Mouse (Mus musculus) hindbrain, embryonic 16.5 days (tissue): ENCODE data around the gene Kcnc3. TPM values are rescaled to one million over a fixed set of nuclear protein-coding genes. Genes with fewer than 3 reads are reported as not detected.

Experiments
- ATAC-seq: fragments of 200-750 bp; cut with Nextera tagmentation; 2 replicates; pipeline ENCODE4 v1.8.0; 2017; ENCODE audit warnings: moderate TSS enrichment, moderate library complexity
- H3K27ac ChIP-seq: fragments of 300-500 bp; sonication (generic); 2 replicates; pipeline ENCODE4 v1.5.1; 2014; ENCODE audit warnings: low read depth, mild to moderate bottlenecking, control low read depth, low read length, moderate library complexity
- H3K27me3 ChIP-seq: fragments of 300-500 bp; sonication (generic); replicated peaks from 2 replicates; pipeline ENCODE4 v1.6.1; 2014; ENCODE audit warnings: low read length; ENCODE audit not compliant: control insufficient read depth, insufficient read depth
- H3K36me3 ChIP-seq: fragments of 300-500 bp; sonication (generic); 2 replicates; pipeline ENCODE4 v1.6.1; 2014; ENCODE audit warnings: mild to moderate bottlenecking, low read length, moderate library complexity, mixed read lengths; ENCODE audit not compliant: control insufficient read depth, insufficient read depth
- H3K4me1 ChIP-seq: fragments of 300-500 bp; sonication (generic); 2 replicates; pipeline ENCODE4 v1.6.1; 2014; ENCODE audit warnings: low read depth, low read length; ENCODE audit not compliant: control insufficient read depth, insufficient read depth
- H3K4me2 ChIP-seq: fragments of 300-500 bp; sonication (generic); 2 replicates; pipeline ENCODE4 v1.6.1; 2014; ENCODE audit warnings: mild to moderate bottlenecking, low read length, control low read depth, moderate library complexity
- H3K4me3 ChIP-seq: fragments of 300-500 bp; sonication (generic); 2 replicates; pipeline ENCODE4 v1.5.1; 2014; ENCODE audit warnings: mild to moderate bottlenecking, low read length, control low read depth, moderate library complexity
- H3K9ac ChIP-seq: fragments of 300-500 bp; sonication (generic); 2 replicates; pipeline ENCODE4 v1.6.1; 2014; ENCODE audit warnings: low read depth, mild to moderate bottlenecking, control low read depth, low read length, moderate library complexity
- H3K9me3 ChIP-seq: fragments of 300-500 bp; sonication (generic); 2 replicates; pipeline ENCODE4 v1.6.1; 2014; ENCODE audit warnings: mild to moderate bottlenecking, low read length, moderate library complexity; ENCODE audit not compliant: control insufficient read depth
- WGBS: fragments of 180-500 bp; shearing (Covaris S2); extraction: QIAGEN DNeasy Blood & Tissue Kit; methylation state at CpG from one replicate; pipeline ENCODE4 v1.1.7; 2014; 5-methylcytosine and 5-hydroxymethylcytosine counted together
- polyA plus RNA-seq: library from polyadenylated mRNA; unstranded; fragments of >200 nt; fragmentation: Nextera tagmentation; extraction: Ambion mirVana; gene quantifications from 2 replicates; pipeline ENCODE4 v1.2.1, GENCODE M21; 2015

Gene Kcnc3
- polyA plus RNA-seq, 1 experiment from 2014 or later: 8.5 TPM

GRCm38 (mm10) chr7:44624828-44625227 lies 34.4 kb downstream of the Kcnc3 start:
- no peak for ATAC-seq
- H3K4me1 ChIP-seq: no peaks in the 10 kb centered on the region
- no peaks in the 10 kb centered on the region; the same call in 1 of the 2 replicates for H3K27me3 ChIP-seq
- no peak overlapping the region for H3K4me2 ChIP-seq
- H3K4me3 ChIP-seq: no peak overlapping the region
- H3K9ac ChIP-seq: no peak overlapping the region
- peaks cover 7% of the 10 kb centered on the region; the same call in 1 of the 2 replicates for H3K9me3 ChIP-seq
- H3K27ac ChIP-seq: no peak overlapping the region
- H3K36me3 ChIP-seq: no peaks in the 10 kb centered on the region
- 71% methylated on average over 14 of the region's 14 CpGs for WGBS

DNA sequence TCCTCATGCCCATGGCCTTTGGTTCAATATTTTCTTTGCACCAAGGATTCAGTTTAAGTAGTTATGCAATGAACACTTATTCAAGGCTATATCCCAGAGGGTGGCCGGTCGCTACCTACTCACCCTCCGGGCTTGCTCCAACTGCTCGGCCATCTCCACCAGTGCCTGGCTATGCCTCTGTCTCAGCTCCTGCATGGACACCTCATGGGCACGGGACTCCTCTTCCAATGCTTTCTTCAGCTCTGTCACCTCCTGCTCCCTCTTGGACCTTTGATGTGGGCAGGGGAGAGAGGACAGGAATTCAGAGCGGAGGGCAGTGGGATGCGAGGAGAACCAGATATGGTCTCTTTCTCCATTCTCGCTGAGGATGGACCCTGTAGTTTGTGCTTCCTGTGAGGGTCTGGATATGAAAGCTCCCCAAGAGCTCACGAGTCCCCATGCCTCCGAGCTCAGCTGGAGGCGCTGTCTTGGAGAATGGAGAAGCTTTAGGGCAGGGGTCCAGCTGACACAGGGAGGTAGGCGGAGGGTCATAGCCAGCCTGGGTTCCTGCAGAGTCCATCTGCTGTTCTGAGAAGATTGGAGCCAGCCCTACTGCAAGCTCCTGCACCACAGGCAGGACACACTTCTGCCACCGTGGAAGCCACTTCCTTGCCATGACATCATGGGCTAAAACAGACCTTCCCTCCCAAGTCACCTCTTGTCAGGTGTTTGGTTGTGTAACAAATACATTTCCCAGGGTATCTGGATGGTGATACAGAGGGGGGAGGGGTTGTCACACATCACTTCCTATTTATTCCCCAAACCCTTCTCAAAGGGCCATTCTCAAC lies 35.0 kb downstream of the Kcnc3 start:
- no peaks in the 10 kb centered on the region for H3K36me3 ChIP-seq
- no peaks in the 10 kb centered on the region for H3K4me1 ChIP-seq
- no peak for ATAC-seq
- no peak overlapping the region for H3K4me3 ChIP-seq
- H3K4me2 ChIP-seq: no peak overlapping the region
- 86% methylated on average over 13 of the region's 13 CpGs for WGBS
- H3K9ac ChIP-seq: no peak overlapping the region
- H3K27ac ChIP-seq: no peak overlapping the region
- no peaks in the 10 kb centered on the region; the same call in 1 of the 2 replicates for H3K27me3 ChIP-seq
- 0 out of 2 replicates have a peak, but pooled peaks cover 4% of the 10 kb centered on the region for H3K9me3 ChIP-seq

- Histone ChIP-seq H3K36me3 (no peaks in the 10 kb centered on the region), H3K4me3 (no peak overlapping the region), H3K27me3 (no peaks in the 10 kb centered on the region; the same call in 1 of the 2 replicates), H3K27ac (no peak overlapping the region), H3K4me2 (no peak overlapping the region), H3K4me1 (no peaks in the 10 kb centered on the region), H3K9ac (no peak overlapping the region), H3K9me3 (0 out of 2 replicates have a peak, but pooled peaks cover 4% of the 10 kb centered on the region)
- no peak for ATAC-seq
- WGBS: 70% methylated on average over 1 of the region's 1 CpGs
These were observed 35.6 kb downstream of the Kcnc3 start for GRCm38 (mm10) chr7:44626068-44626385.

- Histone ChIP-seq H3K9me3 (0 out of 2 replicates have a peak, but pooled peaks cover 4% of the 10 kb centered on the region), H3K4me2 (no peak overlapping the region), H3K36me3 (no peaks in the 10 kb centered on the region), H3K27ac (no peak overlapping the region), H3K27me3 (no peaks in the 10 kb centered on the region; the same call in 1 of the 2 replicates), H3K9ac (no peak overlapping the region), H3K4me1 (no peaks in the 10 kb centered on the region), H3K4me3 (no peak overlapping the region)
- 87% methylated on average over 13 of the region's 13 CpGs for WGBS
- no peak for ATAC-seq
These were observed 36.5 kb downstream of the Kcnc3 start for GRCm38 (mm10) chr7:44626966-44627365.

DNA sequence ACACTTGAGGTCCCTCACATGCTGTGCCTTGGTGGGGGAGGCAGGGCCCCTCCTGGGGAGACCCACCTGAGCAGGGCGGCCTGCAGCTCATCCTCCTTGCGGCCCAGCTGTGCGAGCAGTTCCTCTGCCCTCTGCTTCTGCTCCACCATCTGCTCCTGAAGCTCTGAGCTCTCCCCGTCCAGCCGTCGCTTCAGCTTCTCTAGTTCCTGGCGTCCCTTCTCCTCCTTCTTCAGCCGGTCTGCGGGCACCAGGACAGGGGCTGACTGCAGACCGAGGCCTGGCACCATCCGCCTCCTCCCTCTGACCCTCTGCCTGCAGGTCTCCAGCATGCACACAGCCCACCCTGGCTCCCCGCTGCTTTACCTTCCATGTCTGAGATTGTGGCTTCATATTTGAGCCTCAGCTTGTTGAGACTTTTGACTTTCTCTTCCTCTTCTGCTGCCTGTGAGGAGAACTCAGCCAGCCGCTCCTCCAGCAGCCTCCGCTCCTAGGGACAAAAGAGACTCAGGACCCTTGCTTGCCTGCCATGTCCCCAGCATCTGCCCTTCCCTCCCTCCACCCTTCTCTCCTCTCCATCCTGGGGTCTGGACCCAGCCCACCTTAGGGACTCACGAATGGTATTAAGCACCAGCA lies 38.1 kb downstream of the Kcnc3 start:
- Histone ChIP-seq H3K9ac (no peak overlapping the region), H3K9me3 (no peaks in the 10 kb centered on the region), H3K4me2 (no peak overlapping the region), H3K27ac (no peak overlapping the region), H3K4me3 (no peak overlapping the region), H3K36me3 (no peaks in the 10 kb centered on the region), H3K27me3 (no peaks in the 10 kb centered on the region; the same call in 1 of the 2 replicates), H3K4me1 (no peaks in the 10 kb centered on the region)
- no peak for ATAC-seq
- 82% methylated on average over 15 of the region's 15 CpGs for WGBS

- no peak for ATAC-seq
- WGBS: 85% methylated on average over 13 of the region's 13 CpGs
- Histone ChIP-seq H3K9ac (no peak overlapping the region), H3K27ac (no peak overlapping the region), H3K4me1 (no peaks in the 10 kb centered on the region), H3K4me3 (no peak overlapping the region), H3K4me2 (no peak overlapping the region), H3K9me3 (no peaks in the 10 kb centered on the region), H3K27me3 (no peaks in the 10 kb centered on the region; the same call in 1 of the 2 replicates), H3K36me3 (no peaks in the 10 kb centered on the region)
These were observed 40.0 kb downstream of the Kcnc3 start for GRCm38 (mm10) chr7:44630437-44630836.

DNA sequence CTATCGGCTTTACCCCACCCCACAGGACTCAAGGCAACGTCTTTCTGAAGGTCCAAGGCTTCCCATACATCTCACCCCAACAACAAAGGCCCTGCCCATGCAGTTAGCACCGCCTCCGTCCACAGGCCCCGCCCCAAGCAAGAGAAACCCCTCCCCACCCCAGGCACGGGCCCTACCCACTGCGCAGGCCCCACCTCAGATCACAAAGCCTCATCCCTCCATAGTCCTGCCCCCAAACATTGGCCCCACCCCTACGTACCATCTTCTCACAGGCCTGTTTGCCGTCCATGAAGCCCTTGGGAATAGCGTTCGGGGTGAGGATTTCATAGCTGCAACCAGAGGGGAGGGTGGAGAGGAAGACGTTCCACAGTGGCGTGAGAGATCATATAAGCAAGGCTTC lies 42.2 kb downstream of the Kcnc3 start:
- Histone ChIP-seq H3K27ac (no peak overlapping the region), H3K9ac (no peak overlapping the region), H3K9me3 (no peaks in the 10 kb centered on the region), H3K27me3 (peaks cover 2% of the 10 kb centered on the region; the same call in 1 of the 2 replicates), H3K4me3 (no peak overlapping the region), H3K4me1 (no peaks in the 10 kb centered on the region), H3K4me2 (no peak overlapping the region), H3K36me3 (no peaks in the 10 kb centered on the region)
- WGBS: 28% methylated on average over 13 of the region's 13 CpGs
- ATAC-seq: no peak

GRCm38 (mm10) chr7:44633407-44633806 lies 42.9 kb downstream of the Kcnc3 start:
- Histone ChIP-seq H3K4me3 (no peak overlapping the region), H3K4me1 (no peaks in the 10 kb centered on the region), H3K9me3 (no peaks in the 10 kb centered on the region), H3K27me3 (peaks cover 6% of the 10 kb centered on the region), H3K27ac (no peak overlapping the region), H3K9ac (no peak overlapping the region), H3K4me2 (no peak overlapping the region), H3K36me3 (no peaks in the 10 kb centered on the region)
- ATAC-seq: no peak
- WGBS: 13% methylated on average over 15 of the region's 15 CpGs

DNA sequence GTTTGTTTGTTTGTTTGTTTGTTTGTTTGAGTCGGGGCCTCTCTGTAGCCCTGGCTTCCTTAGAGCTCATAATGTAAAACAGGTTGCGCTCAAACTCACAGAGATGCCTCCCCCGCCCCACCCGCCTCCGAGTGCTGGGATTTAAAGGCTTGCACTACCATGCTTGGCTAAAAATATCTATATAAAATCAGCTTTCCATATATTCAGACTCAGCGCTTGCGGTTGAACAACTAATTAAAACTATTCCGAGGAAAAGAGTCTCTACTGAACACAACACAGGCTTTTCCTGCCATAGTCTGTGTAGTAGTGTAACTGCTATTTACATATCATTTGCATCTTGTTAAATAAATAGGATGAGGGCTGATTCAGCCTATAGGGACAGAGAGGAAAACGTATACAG lies 46.2 kb downstream of the Kcnc3 start:
- H3K9ac ChIP-seq: no peak overlapping the region
- peaks cover 28% of the 10 kb centered on the region for H3K27me3 ChIP-seq
- no peaks in the 10 kb centered on the region for H3K4me1 ChIP-seq
- no peaks in the 10 kb centered on the region for H3K9me3 ChIP-seq
- ATAC-seq: no peak
- 88% methylated on average over 9 of the region's 9 CpGs for WGBS
- H3K36me3 ChIP-seq: no peaks in the 10 kb centered on the region
- no peak overlapping the region for H3K27ac ChIP-seq
- H3K4me2 ChIP-seq: no peak overlapping the region
- no peak overlapping the region for H3K4me3 ChIP-seq
